Mouse (Mus musculus) telencephalon, adult 2 months (tissue): ENCODE data around the gene Pcbp1.
"Not testable (repeated sequence)": the region's sequence is repeated elsewhere in the genome, so short reads cannot be mapped to it uniquely, and the experiment has no call there.

Experiments used
- DNase-seq: peaks from one replicate; pipeline ENCODE4 v3.0.0-alpha.2; 2011; ENCODE audit warnings: low read depth, low spot score

The Pcbp1 gene

GRCm38 (mm10) chr6:86526032-86526960 lies at the start of gene Pcbp1:
Pcbp1 (minus strand) TSS chr6:86526321.
- peak; percentile 93 for DNase-seq

GRCm38 (mm10) chr6:86574495-86574894 lies 48.4 kb upstream of the Pcbp1 start:
- no peak for DNase-seq

- DNase-seq = no peak
Measured at GRCm38 (mm10) chr6:86570830-86571229, 44.7 kb upstream of the Pcbp1 start.

GRCm38 (mm10) chr6:86569461-86569820 lies 43.3 kb upstream of the Pcbp1 start:
- no peak for DNase-seq

- DNase-seq = no peak
Measured at GRCm38 (mm10) chr6:86568816-86569460, 42.8 kb upstream of the Pcbp1 start.

- no peak for DNase-seq
Measured at GRCm38 (mm10) chr6:86565782-86566181, 39.7 kb upstream of the Pcbp1 start.

- DNase-seq = not testable (repeated sequence)
Measured at GRCm38 (mm10) chr6:86557182-86557581, 31.1 kb upstream of the Pcbp1 start.

- no peak for DNase-seq
Measured at GRCm38 (mm10) chr6:86556345-86557058, 30.4 kb upstream of the Pcbp1 start.

GRCm38 (mm10) chr6:86550587-86550986 lies 24.5 kb upstream of the Pcbp1 start:
- no peak for DNase-seq

GRCm38 (mm10) chr6:86547880-86548367 lies 21.8 kb upstream of the Pcbp1 start:
- no peak for DNase-seq

- no peak for DNase-seq
Measured at GRCm38 (mm10) chr6:86547228-86547755, 21.2 kb upstream of the Pcbp1 start.

GRCm38 (mm10) chr6:86545236-86545635 lies 19.1 kb upstream of the Pcbp1 start:
- DNase-seq = no peak

GRCm38 (mm10) chr6:86543869-86544268 lies 17.7 kb upstream of the Pcbp1 start:
- no peak for DNase-seq

GRCm38 (mm10) chr6:86543060-86543459 lies 16.9 kb upstream of the Pcbp1 start:
- no peak for DNase-seq

GRCm38 (mm10) chr6:86541650-86542049 lies 15.5 kb upstream of the Pcbp1 start:
- no peak for DNase-seq

- no peak for DNase-seq
Measured at GRCm38 (mm10) chr6:86528451-86528785, 2.3 kb upstream of the Pcbp1 start.

GRCm38 (mm10) chr6:86527766-86528450 lies 1.8 kb upstream of the Pcbp1 start:
- no peak for DNase-seq

- no peak for DNase-seq
Measured at GRCm38 (mm10) chr6:86526961-86527740, 1.0 kb upstream of the Pcbp1 start.

- DNase-seq = peak; percentile 55
Measured at GRCm38 (mm10) chr6:86525646-86526031, 482 bp downstream of the Pcbp1 start.

- no peak for DNase-seq
Measured at GRCm38 (mm10) chr6:86524879-86525645, 1.1 kb downstream of the Pcbp1 start.
